Mouse (Mus musculus): Measurements from ENCODE around the gene Golph3l.

Golph3l gene

DNA sequence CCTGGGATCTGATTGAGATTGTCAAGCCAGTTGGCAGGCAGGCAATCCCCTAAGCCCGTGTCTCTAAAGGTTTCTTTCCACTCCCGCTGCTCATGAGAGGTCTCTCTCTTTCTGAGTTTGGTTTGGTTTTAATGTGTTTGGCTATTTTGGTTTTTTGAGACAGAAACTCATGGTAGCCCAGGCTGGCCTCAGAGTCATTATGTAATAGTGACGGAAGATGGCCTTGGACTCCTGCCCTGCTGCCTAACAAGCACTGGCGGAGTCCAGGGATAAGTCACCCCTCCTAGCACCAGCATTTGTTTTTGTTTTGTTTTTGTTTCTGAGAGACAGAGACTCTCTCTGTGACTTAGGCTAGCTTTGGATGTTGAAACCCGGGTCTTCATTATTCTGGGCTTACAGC, 66.7 kb downstream of the Golph3l start:
- DNase-seq (ENCODE audit: low spot score in 2 of 2), result no peak

GRCm38 (mm10) chr3:95657108-95657507, 68.4 kb downstream of the Golph3l start:
- DNase-seq (ENCODE audit: low spot score in 2 of 2), result no peak

DNA sequence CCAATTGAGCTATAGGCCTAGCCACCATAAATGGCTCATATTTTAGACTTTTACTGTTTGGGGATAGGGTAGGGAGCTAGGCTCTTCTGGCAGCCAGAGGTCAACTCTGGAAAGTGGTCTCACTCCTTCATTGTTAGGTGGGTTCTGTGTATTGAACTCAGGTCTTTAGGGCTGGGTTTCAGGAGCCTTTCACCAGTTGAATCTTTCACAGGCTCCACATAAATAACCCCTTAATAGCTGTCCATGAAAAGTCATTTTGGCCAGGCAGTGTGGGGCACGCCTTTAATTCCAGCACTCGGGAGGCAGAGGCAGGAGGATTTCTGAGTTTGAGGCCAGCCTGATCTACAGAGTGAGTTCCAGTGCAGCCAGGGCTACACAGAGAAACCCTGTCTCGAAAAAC, 69.0 kb downstream of the Golph3l start:
- DNase-seq (ENCODE audit: low spot score in 2 of 2), result no peak

DNA sequence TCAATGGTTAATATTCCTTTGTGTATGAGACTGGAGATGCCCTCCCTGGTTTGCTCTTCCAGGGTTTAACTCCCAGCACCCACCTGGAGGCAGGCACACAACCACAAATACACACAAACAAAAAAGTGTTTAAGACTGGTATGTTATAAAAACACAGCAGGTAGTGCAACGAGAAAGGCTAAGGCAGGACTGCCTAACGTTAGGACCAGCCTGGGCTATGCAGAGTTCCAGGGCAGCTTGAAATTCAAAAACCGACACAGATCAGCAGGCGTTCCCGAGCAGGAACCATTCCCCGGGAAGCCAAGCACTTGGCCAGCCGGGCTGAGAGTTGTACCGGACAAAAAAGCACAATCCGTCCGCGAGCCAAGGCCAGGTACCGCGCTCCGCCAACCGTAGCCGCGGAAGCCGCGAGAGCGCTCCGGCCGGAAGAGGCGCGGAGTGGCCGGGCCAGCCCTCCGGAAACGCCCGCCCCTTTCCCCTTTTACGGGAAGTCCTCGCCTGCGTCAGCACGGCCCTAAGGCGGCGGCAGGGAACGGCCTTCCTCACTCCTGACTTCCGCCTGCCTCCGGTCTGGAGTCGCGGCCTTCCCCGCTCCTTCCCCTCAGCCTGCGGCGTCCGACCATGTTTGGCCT, 69.6 kb downstream of the Golph3l start, which contains the start of gene Mcl1:
Mcl1 (plus strand) TSS at position 553 of the 632 bp plus-strand sequence.
- peak; percentile 84 to 93 for DNase-seq (ENCODE audit: low spot score in 2 of 2)

- peak; percentile 57 to 70 for DNase-seq (ENCODE audit: low spot score in 2 of 2)
Measured at GRCm38 (mm10) chr3:95658868-95659712, 70.4 kb downstream of the Golph3l start.

DNA sequence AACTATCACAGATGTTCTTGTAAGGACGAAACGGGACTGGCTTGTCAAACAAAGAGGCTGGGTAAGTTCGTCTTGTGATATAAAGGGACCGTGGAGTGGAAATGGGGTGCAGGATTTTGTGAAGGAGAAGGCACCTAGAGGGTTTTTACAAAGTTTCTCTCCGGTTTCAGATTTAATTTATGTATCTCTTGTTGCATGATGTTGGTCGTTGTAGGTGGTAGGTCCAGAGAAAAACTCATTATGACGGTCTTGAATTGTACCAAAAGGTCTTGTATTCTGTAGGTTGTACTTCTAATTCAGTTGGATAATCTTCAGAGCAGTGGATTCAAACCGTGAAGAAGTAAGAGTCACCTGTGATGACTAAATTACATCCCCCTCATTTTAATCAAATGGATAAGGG, 71.2 kb downstream of the Golph3l start:
- DNase-seq (ENCODE audit: low spot score in 2 of 2), result no peak

DNA sequence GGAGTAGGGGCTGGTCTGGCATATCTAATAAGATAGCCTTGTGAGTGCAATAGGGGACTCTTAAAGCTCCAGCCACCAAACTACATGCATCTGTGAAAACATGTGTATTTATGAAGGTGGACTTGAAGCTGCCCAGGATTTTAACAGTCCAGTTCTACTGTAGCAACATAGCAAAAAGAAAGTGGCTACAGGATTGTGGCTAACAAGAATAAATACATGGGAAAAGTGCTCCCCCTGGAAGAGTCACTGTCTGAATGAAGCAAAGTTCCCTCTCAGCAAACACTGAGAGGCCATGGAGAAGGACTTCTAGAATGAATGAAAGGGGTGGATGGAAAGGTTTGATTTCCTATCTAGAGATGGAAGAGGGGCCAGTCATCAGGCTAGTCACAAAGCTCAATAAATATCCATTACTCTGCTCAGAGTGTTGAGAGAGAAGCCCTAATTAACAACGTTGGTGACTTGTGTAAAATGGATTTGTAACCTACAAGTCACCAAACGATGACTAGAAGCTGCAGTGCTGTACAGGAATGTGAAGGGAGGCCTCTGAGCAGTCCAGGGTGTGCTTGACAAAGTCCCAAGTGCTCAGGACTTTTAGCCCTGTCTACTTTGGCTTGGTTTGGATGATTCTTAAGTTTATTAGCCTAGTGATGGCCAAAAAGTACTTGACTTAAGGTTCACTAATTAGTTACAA, 72.2 kb downstream of the Golph3l start:
- no peak for DNase-seq (ENCODE audit: low spot score in 2 of 2)

DNA sequence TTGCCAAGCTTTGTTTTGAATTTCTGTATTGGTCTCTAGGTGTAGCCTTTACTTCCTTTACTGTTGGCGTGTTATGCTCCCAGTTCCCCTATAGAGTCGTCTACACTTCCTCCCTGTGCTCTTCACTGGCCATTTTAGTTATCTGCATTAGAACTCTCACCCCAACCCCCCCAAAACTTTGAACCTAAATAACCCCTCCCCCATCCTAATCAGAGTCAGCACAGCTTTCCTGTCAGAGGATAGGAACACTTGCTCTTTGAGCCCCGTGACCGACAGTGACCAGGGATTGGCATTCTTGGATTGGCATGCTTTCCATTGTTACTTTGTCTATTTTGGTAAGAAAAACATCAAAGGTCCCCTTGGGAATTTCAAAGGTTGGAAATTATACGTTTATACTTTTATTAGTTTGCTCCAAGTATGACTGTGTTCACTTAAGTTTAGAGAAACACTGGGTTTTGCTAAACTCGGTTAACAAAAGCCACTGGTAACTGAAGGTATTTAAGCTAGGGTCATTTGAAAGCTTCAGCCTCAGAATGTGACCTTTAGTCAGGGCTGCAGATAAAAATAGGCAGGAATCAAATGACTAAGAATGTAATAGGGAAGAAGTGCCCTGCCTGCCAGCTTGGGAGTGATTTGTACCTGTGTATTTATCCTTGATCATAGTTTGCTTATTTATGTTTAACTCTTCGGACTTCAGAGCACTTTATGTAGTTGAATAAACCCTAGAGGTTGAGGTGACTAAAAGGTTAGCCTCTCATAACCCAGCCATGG, 73.4 kb downstream of the Golph3l start:
- no peak for DNase-seq (ENCODE audit: low spot score in 2 of 2)

DNA sequence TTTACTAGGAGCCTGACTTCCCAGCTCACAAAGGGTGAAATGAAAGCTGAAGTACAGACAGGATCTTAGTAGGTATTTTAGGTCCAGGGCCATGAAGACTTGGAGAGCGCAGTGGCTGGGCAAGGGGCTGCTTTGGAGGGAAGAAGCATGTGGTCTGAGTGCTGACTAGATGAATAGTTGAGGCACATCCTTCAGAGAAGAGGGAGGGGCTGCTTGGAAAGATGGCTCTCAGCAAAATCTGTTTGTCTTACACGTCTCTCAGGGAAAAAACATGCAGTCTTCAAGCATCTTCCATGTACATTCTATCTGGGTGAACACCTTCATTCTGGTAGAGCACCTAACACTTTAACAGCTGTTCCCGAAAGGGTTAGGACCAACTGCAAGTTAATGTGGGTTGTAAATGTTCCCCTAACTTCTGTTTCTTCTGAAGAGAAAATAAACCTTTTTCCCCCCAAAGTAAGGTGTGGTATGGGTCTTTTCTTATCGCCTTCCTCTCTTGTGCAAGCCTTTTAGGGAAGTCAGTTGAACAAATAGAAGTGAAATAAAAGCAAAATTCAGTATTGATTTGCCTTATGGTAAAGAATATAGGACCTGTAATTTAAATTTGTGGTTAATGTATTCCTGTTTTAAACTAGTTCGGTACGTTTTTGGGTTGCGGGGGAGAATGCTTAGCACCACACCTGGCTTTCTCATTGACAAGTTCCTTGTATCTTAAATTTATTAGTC, 74.2 kb downstream of the Golph3l start:
- no peak for DNase-seq (ENCODE audit: low spot score in 2 of 2)

- no peak for DNase-seq (ENCODE audit: low spot score in 2 of 2)
Measured at GRCm38 (mm10) chr3:95663486-95663885, 74.8 kb downstream of the Golph3l start.

DNA sequence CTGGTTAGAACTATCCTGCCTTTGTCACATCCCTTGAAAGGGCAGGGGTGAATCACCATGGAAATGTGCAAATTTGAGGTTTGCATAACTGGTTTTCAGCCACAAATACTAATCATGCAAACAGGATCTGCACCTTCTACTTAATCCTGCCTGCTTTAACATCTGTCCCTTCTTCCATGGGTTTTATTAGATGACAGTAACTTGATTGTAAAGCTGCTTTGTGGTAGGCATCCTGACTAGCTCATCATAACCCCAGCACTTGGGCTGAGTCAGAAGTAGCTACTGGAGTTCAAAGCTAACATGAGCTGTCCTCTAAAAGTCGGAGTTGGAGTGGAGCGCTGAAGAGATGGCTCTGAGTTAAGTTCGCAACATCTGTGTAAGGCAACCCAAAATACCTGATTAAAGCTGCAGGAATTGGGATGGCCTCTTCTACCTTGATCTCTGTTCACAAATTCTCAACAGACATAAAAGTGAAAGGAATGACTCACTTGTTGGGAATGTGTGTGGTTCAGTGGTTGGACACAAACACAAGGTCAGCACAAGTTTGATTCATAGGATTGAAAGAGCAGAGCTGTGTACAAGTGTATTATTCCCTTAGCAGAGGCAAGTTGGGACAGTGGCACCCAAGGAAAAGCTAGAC, 75.4 kb downstream of the Golph3l start:
- no peak for DNase-seq (ENCODE audit: low spot score in 2 of 2)

- no peak for DNase-seq (ENCODE audit: low spot score in 2 of 2)
Measured at GRCm38 (mm10) chr3:95664940-95665352, 76.2 kb downstream of the Golph3l start.

GRCm38 (mm10) chr3:95666124-95666844, 77.5 kb downstream of the Golph3l start:
- no peak for DNase-seq (ENCODE audit: low spot score in 2 of 2)

GRCm38 (mm10) chr3:95667521-95667920, 78.8 kb downstream of the Golph3l start:
- no peak for DNase-seq (ENCODE audit: low spot score in 2 of 2)

DNA sequence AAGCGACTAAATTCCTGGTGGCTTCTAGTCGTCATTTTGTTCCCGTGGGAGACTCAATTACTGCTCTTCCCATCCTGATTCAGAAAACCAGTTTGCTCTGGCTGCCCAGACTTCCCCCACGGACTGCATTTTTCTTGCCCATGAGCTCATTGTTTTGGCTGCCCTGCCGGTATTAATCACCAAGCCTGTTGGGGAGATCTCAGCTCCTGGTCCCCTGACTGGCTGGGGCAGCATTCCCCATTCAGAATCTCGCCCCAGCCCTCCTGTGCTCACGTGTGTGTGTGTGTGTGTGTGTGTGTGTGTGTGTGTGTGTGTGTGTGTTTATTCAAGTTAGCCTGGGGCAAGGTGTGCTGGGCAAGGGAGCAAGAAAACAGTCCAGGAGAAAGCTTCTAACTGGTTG, 79.3 kb downstream of the Golph3l start:
- no peak for DNase-seq (ENCODE audit: low spot score in 2 of 2)
